Mouse (Mus musculus) kidney, embryonic 14.5 days (tissue): ENCODE measurements around the gene Uba1. TPM values are rescaled to one million over a fixed set of nuclear protein-coding genes. Genes with fewer than 3 reads are reported as not detected.

Experiments
- ATAC-seq: fragments of 200-750 bp; cut with Nextera tagmentation; 2 replicates; pipeline ENCODE4 v1.8.0; 2017; ENCODE audit warnings: moderate number of reproducible peaks, mild to moderate bottlenecking, moderate TSS enrichment, moderate library complexity; ENCODE audit not compliant: low FRiP score, low TSS enrichment
- H3K27ac ChIP-seq: fragments of 300-500 bp; sonication (generic); 2 replicates; pipeline ENCODE4 v1.5.1; 2014; ENCODE audit warnings: low read depth, mild to moderate bottlenecking, low read length, moderate library complexity, mixed read lengths
- H3K27me3 ChIP-seq: fragments of 300-500 bp; sonication (generic); 2 replicates; pipeline ENCODE4 v1.6.1; 2014; ENCODE audit warnings: mild to moderate bottlenecking, low read length; ENCODE audit not compliant: control insufficient read depth, insufficient read depth
- H3K36me3 ChIP-seq: fragments of 300-500 bp; sonication (generic); 2 replicates; pipeline ENCODE4 v1.6.1; 2014; ENCODE audit warnings: low read length, mixed read lengths; ENCODE audit not compliant: control insufficient read depth, insufficient read depth
- H3K4me1 ChIP-seq: fragments of 300-500 bp; sonication (generic); 2 replicates; pipeline ENCODE4 v1.6.1; 2014; ENCODE audit warnings: low read length, mixed read lengths; ENCODE audit not compliant: control insufficient read depth, insufficient read depth
- H3K4me2 ChIP-seq: fragments of 300-500 bp; sonication (generic); replicated peaks from 2 replicates; pipeline ENCODE4 v1.6.1; 2014; ENCODE audit warnings: low read depth, mild to moderate bottlenecking, low read length
- H3K4me3 ChIP-seq: fragments of 300-500 bp; sonication (generic); 2 replicates; pipeline ENCODE4 v1.5.1; 2014; ENCODE audit warnings: mild to moderate bottlenecking, low read length
- H3K9ac ChIP-seq: fragments of 300-500 bp; sonication (generic); 2 replicates; pipeline ENCODE4 v1.6.1; 2014; ENCODE audit warnings: low read depth, mild to moderate bottlenecking, low read length, moderate library complexity
- H3K9me3 ChIP-seq: fragments of 300-500 bp; sonication (generic); 2 replicates; pipeline ENCODE4 v1.6.1; 2016; ENCODE audit warnings: low read length; ENCODE audit not compliant: control insufficient read depth
- WGBS: fragments of 180-500 bp; shearing (Covaris S2); extraction: QIAGEN DNeasy Blood & Tissue Kit; methylation state at CpG from one replicate; pipeline ENCODE4 v1.1.7; 2014; 5-methylcytosine and 5-hydroxymethylcytosine counted together
- polyA plus RNA-seq: library from polyadenylated mRNA; unstranded; fragments of >200 nt; fragmentation: Nextera tagmentation; extraction: Ambion mirVana; gene quantifications from 2 replicates; pipeline ENCODE4 v1.2.1, GENCODE M21; 2014

The Uba1 gene
- 118 and 194 TPM in 2 replicates for polyA plus RNA-seq

GRCm38 (mm10) chrX:20658026-20658652 is at the start of gene Uba1:
Uba1 (plus strand) TSS chrX:20658326.
- ATAC-seq: peak; percentile 92
- H3K4me2 ChIP-seq: peak within 1 kb of the TSS; percentile 66
- H3K4me1 ChIP-seq: no peaks in the 10 kb centered on the region
- no peaks in the 10 kb centered on the region for H3K27me3 ChIP-seq
- peak within 1 kb of the TSS; percentile 48 for H3K4me3 ChIP-seq
- no peaks in the 10 kb centered on the region for H3K36me3 ChIP-seq
- 21% methylated on average over 27 of the region's 27 CpGs for WGBS
- no peaks in the 10 kb centered on the region for H3K9me3 ChIP-seq
- H3K27ac ChIP-seq: no peak within 1 kb of the TSS; the same call in 1 of the 2 replicates
- H3K9ac ChIP-seq: peak within 1 kb of the TSS; percentile 44

- Histone ChIP-seq H3K4me2 (no peak overlapping the region), H3K9me3 (no peaks in the 10 kb centered on the region), H3K36me3 (no peaks in the 10 kb centered on the region), H3K9ac (no peak overlapping the region), H3K27ac (no peak overlapping the region), H3K4me1 (no peaks in the 10 kb centered on the region), H3K4me3 (no peak overlapping the region), H3K27me3 (no peaks in the 10 kb centered on the region)
- ATAC-seq: no peak
- 89% methylated on average over 4 of the region's 4 CpGs for WGBS
Measured at GRCm38 (mm10) chrX:20608500-20608899, 49.6 kb upstream of the Uba1 start.

GRCm38 (mm10) chrX:20616861-20617175 is 41.3 kb upstream of the Uba1 start:
- no peaks in the 10 kb centered on the region for H3K9me3 ChIP-seq
- peak overlapping the region; percentile 61 for H3K4me3 ChIP-seq
- 26% methylated on average over 17 of the region's 17 CpGs for WGBS
- H3K36me3 ChIP-seq: peaks cover 8% of the 10 kb centered on the region; the same call in 1 of the 2 replicates
- H3K27me3 ChIP-seq: no peaks in the 10 kb centered on the region
- no peaks in the 10 kb centered on the region for H3K4me1 ChIP-seq
- peak; percentile 33; the same call in 1 of the 2 replicates for ATAC-seq
- H3K9ac ChIP-seq: peak overlapping the region; percentile 61
- H3K4me2 ChIP-seq: peak overlapping the region; percentile 45
- H3K27ac ChIP-seq: peak overlapping the region; percentile 83

GRCm38 (mm10) chrX:20617176-20617902 is 40.8 kb upstream of the Uba1 start, which contains the start of the genes Rbm10 and Ndufb11:
Rbm10 (plus strand) TSS chrX:20617503.
Ndufb11 (minus strand) TSS chrX:20617619.
- peak; percentile 99 for ATAC-seq
- H3K36me3 ChIP-seq: peaks cover 8% of the 10 kb centered on the region; the same call in 1 of the 2 replicates
- peak within 1 kb of the TSS; percentile 83 for H3K27ac ChIP-seq
- WGBS: 17% methylated on average over 44 of the region's 49 CpGs
- peak within 1 kb of the TSS; percentile 49 for H3K4me2 ChIP-seq
- H3K9me3 ChIP-seq: no peaks in the 10 kb centered on the region
- H3K9ac ChIP-seq: peak within 1 kb of the TSS; percentile 65
- H3K4me1 ChIP-seq: no peaks in the 10 kb centered on the region
- H3K27me3 ChIP-seq: no peaks in the 10 kb centered on the region
- H3K4me3 ChIP-seq: peak within 1 kb of the TSS; percentile 61

GRCm38 (mm10) chrX:20617903-20618399 is 40.2 kb upstream of the Uba1 start:
- Histone ChIP-seq H3K4me2 (peak overlapping the region; percentile 49), H3K9me3 (no peaks in the 10 kb centered on the region), H3K4me3 (peak overlapping the region; percentile 61), H3K4me1 (no peaks in the 10 kb centered on the region), H3K36me3 (peaks cover 8% of the 10 kb centered on the region; the same call in 1 of the 2 replicates), H3K9ac (peak overlapping the region; percentile 65), H3K27me3 (no peaks in the 10 kb centered on the region), H3K27ac (peak overlapping the region; percentile 73; the same call in 1 of the 2 replicates)
- ATAC-seq: peak; percentile 63
- 22% methylated on average over 31 of the region's 31 CpGs for WGBS

- Histone ChIP-seq H3K27me3 (no peaks in the 10 kb centered on the region), H3K4me1 (no peaks in the 10 kb centered on the region), H3K9me3 (no peaks in the 10 kb centered on the region), H3K9ac (no peak overlapping the region), H3K4me2 (no peak overlapping the region), H3K4me3 (no peak overlapping the region), H3K27ac (no peak overlapping the region), H3K36me3 (peaks cover 46% of the 10 kb centered on the region)
- 88% methylated on average over 2 of the region's 2 CpGs for WGBS
- ATAC-seq: no peak
Measured at GRCm38 (mm10) chrX:20638141-20638540, 20.0 kb upstream of the Uba1 start.

- Histone ChIP-seq H3K27me3 (no peaks in the 10 kb centered on the region), H3K4me2 (no peak overlapping the region), H3K4me1 (no peaks in the 10 kb centered on the region), H3K9ac (no peak overlapping the region), H3K27ac (no peak overlapping the region), H3K36me3 (peaks cover 41% of the 10 kb centered on the region), H3K9me3 (no peaks in the 10 kb centered on the region), H3K4me3 (no peak overlapping the region)
- no peak for ATAC-seq
- 85% methylated on average over 5 of the region's 5 CpGs for WGBS
Measured at GRCm38 (mm10) chrX:20644780-20645179, 13.3 kb upstream of the Uba1 start.

- H3K27ac ChIP-seq: no peak overlapping the region
- H3K9me3 ChIP-seq: no peaks in the 10 kb centered on the region
- H3K4me1 ChIP-seq: no peaks in the 10 kb centered on the region
- ATAC-seq: no peak
- H3K9ac ChIP-seq: peak overlapping the region; percentile 37; the same call in 1 of the 2 replicates
- peak overlapping the region; percentile 48; the same call in 1 of the 2 replicates for H3K4me3 ChIP-seq
- H3K27me3 ChIP-seq: no peaks in the 10 kb centered on the region
- H3K36me3 ChIP-seq: no peaks in the 10 kb centered on the region
- 44% methylated on average over 5 of the region's 5 CpGs for WGBS
- peak overlapping the region; percentile 66 for H3K4me2 ChIP-seq
Measured at GRCm38 (mm10) chrX:20657593-20657992, 533 bp upstream of the Uba1 start.
